Mouse (Mus musculus): ENCODE measurements around the gene Zcchc17.

- TF ChIP-seq GATA1 (IDR thresholded peaks at IDR 0.05; ENCODE audit: low read length) (no peak), TAL1 (IDR thresholded peaks at IDR 0.05; ENCODE audit: low read length) (no peak)
These were observed 69.9 kb downstream of the Zcchc17 start for GRCm38 (mm10) chr4:130289824-130290223.
